Mouse (Mus musculus) stomach, embryonic 15.5 days (tissue): Measurements from ENCODE around the gene Rps6ka1. TPM values are rescaled to one million over a fixed set of nuclear protein-coding genes. Genes with fewer than 3 reads are reported as not detected.

ENCODE experiments used
- ATAC-seq: fragments of 200-750 bp; cut with Nextera tagmentation; 2 replicates; pipeline ENCODE4 v1.8.0; 2017; ENCODE audit warnings: low read depth, moderate number of reproducible peaks, moderate TSS enrichment; ENCODE audit not compliant: insufficient read depth, low FRiP score
- H3K27ac ChIP-seq: fragments of 300-500 bp; sonication (generic); 2 replicates; pipeline ENCODE4 v1.5.1; 2015; ENCODE audit warnings: mild to moderate bottlenecking, inconsistent platforms
- H3K27me3 ChIP-seq: fragments of 300-500 bp; sonication (generic); replicated peaks from 2 replicates; pipeline ENCODE4 v1.6.1; 2015; ENCODE audit warnings: inconsistent platforms
- H3K36me3 ChIP-seq: fragments of 300-500 bp; sonication (generic); 2 replicates; pipeline ENCODE4 v1.6.1; 2015; ENCODE audit warnings: inconsistent platforms
- H3K4me1 ChIP-seq: fragments of 300-500 bp; sonication (generic); 2 replicates; pipeline ENCODE4 v1.6.1; 2015; ENCODE audit warnings: inconsistent platforms
- H3K4me2 ChIP-seq: fragments of 300-500 bp; sonication (generic); 2 replicates; pipeline ENCODE4 v1.6.1; 2015; ENCODE audit warnings: mild to moderate bottlenecking, inconsistent platforms
- H3K4me3 ChIP-seq: fragments of 300-500 bp; sonication (generic); replicated peaks from 2 replicates; pipeline ENCODE4 v1.5.1; 2015; ENCODE audit warnings: inconsistent platforms
- H3K9ac ChIP-seq: fragments of 300-500 bp; sonication (generic); 2 replicates; pipeline ENCODE4 v1.6.1; 2015; ENCODE audit warnings: inconsistent platforms
- H3K9me3 ChIP-seq: fragments of 300-500 bp; sonication (generic); 2 replicates; pipeline ENCODE4 v1.6.1; 2016; ENCODE audit warnings: inconsistent platforms
- WGBS: fragments of 180-500 bp; shearing (Covaris S2); methylation state at CpG from one replicate; pipeline ENCODE4 v1.1.7; 2015; 5-methylcytosine and 5-hydroxymethylcytosine counted together
- polyA plus RNA-seq: library from polyadenylated mRNA; unstranded; fragments of >200 nt; fragmentation: Nextera tagmentation; extraction: Ambion mirVana; gene quantifications from 2 replicates; pipeline ENCODE4 v1.2.1, GENCODE M21; 2015

Gene Rps6ka1
- polyA plus RNA-seq, 1 experiment from 2014 or later = 73.4 TPM

- H3K4me3 ChIP-seq = peak overlapping the region; percentile 3
Measured at GRCm38 (mm10) chr4:133815635-133816503, 71.7 kb downstream of the Rps6ka1 start.

DNA sequence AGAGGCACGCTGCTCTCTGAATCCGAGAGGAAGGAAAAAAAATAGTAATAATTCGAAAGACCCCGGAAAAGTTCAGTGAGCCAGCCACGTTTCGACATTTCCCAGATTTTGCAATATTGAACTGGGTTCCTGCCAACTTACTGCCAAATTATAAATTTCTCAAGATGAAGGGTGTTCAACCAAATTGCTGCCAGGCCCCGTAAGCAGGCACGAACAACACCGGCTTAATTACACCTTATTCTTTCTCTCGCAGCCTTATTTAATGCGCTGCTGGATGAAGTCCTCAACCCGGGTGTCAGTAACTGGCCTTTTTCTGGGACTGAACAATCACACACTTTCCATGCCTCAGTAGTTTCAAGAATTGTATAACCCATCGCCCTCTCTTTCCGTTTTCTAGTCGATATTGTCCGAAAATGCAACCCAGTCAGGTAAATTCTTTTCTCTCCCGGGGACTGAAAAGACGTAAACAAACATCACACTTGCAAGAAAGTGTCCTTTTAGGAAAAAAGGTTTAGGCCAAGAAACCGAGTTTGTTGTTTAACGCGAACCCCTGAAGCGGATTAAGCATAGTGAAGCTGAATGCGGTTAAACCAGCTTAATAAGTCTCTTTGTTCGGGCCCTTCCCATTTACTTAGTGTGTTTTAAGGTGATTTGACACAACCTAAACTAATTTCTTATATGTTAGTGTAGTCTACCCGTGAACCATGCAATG lies 72.6 kb downstream of the Rps6ka1 start:
- H3K27me3 ChIP-seq = no peaks in the 10 kb centered on the region
- peak overlapping the region; percentile 65 for H3K4me2 ChIP-seq
- WGBS = 16% methylated on average over 25 of the region's 25 CpGs
- H3K4me3 ChIP-seq = peak overlapping the region; percentile 73
- peak overlapping the region; percentile 60; the same call in 1 of the 2 replicates for H3K9ac ChIP-seq
- no peaks in the 10 kb centered on the region for H3K36me3 ChIP-seq
- peaks cover 18% of the 10 kb centered on the region for H3K4me1 ChIP-seq
- H3K9me3 ChIP-seq = no peaks in the 10 kb centered on the region
- H3K27ac ChIP-seq = peak overlapping the region; percentile 100
- ATAC-seq = no peak

More at GRCm38 (mm10) chr4:133815635-133816503, 71.7 kb downstream of the Rps6ka1 start:
- Histone ChIP-seq H3K36me3 (no peaks in the 10 kb centered on the region), H3K27me3 (no peaks in the 10 kb centered on the region), H3K9me3 (no peaks in the 10 kb centered on the region), H3K27ac (peak overlapping the region; percentile 100), H3K4me2 (peak overlapping the region; percentile 65), H3K4me1 (peaks cover 25% of the 10 kb centered on the region), H3K9ac (no peak overlapping the region; the same call in 1 of the 2 replicates)
- WGBS = 16% methylated on average over 16 of the region's 16 CpGs
- ATAC-seq = no peak

DNA sequence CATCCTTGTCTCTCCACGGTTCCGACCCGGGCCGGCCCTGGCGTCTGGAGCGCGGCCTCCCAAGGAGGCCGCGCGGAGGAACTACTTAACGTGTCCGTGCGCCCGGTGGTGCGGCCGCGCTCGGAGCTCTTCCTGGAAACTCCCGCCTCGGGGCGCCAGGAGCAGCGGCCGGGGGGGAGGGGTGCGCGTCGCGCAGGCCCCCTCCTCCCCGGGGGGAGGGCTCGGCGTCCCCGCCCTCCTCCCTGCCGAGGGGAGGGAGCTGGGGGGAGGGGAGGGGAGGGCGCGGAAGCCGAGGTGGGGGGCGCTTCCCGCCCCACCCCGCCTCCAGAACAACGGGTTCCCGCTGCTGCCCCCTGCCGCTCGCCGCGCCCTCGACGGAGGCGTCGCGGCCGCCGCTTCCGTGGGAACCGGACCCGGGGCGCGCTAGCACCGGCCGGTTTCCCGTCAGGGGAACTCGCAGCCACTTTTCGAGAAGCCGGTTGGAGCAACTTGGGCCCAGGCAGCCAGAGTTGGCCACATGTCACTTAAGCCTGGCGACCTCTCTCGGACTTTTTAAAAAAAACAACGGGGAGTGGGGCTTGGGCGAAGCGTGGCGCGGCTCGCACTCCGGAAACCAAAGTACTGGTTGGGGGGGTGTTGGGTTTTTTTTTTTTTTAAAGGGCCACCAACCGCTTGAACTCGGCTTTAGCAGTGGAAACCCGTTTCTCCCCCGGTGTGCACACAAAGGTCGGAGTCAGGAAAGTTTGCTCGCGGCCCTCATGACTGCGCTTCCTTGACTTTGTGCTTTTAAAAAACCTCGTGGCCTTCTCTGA lies 73.4 kb downstream of the Rps6ka1 start:
- ATAC-seq = peak; percentile 51

GRCm38 (mm10) chr4:133813174-133813991 lies 74.2 kb downstream of the Rps6ka1 start:
- Histone ChIP-seq H3K27ac (peak overlapping the region; percentile 100), H3K4me2 (peak overlapping the region; percentile 65), H3K27me3 (no peaks in the 10 kb centered on the region), H3K4me1 (peaks cover 16% of the 10 kb centered on the region), H3K4me3 (peak overlapping the region; percentile 73), H3K36me3 (no peaks in the 10 kb centered on the region), H3K9ac (peak overlapping the region; percentile 68), H3K9me3 (no peaks in the 10 kb centered on the region)
- under 1% methylated on average over 71 of the region's 101 CpGs for WGBS
- ATAC-seq = peak; percentile 89

More for the DNA sequence above, 73.4 kb downstream of the Rps6ka1 start:
- Histone ChIP-seq H3K9ac (peak overlapping the region; percentile 68), H3K27ac (peak overlapping the region; percentile 100), H3K27me3 (no peaks in the 10 kb centered on the region), H3K4me3 (peak overlapping the region; percentile 73), H3K4me1 (peaks cover 16% of the 10 kb centered on the region), H3K36me3 (no peaks in the 10 kb centered on the region), H3K9me3 (no peaks in the 10 kb centered on the region), H3K4me2 (peak overlapping the region; percentile 65)
- WGBS = under 1% methylated on average over 66 of the region's 80 CpGs

DNA sequence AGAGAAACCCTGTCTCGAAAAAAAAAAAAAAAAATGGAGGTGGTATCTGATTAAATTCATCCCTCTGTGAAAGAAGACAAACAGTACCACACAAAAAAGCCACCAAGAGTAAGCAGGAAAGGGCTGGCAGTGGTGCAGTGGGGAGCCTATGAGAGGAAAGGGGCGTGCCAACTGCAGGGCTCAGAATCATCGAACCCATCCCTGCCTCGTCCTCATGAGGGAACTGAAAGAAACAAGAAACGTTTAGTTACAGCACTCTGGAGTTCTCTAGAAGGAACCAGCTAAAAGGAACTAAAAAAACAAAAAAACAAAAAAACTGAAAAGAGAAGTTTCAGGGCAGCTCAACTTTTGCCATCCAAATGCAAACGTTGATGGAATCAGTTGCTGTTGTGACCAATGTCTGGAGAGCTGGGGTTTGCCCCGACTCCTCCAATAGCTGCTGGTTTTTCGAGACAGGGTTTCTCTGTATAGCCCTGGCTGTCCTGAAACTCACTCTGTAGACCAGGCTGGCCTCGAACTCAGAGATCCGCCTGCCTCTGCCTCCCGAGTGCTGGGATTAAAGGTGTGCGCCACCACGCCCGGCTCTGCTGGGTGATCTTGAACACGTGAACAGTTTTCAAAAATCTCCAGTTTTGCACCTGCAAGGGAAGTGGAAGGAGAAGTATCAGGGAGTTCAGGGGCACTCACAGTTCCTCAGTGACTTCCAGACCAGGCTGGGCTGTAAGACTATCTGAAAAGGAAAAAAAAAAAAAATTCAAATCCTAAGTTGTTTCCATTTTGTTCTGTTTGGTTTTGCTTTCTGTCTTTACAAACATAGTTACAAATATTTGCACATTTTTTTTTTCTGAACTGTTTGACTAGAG lies 83.0 kb downstream of the Rps6ka1 start:
- ATAC-seq = no peak
- 0 out of 2 replicates have a peak, but pooled peaks cover 2% of the 10 kb centered on the region for H3K4me1 ChIP-seq
- H3K9ac ChIP-seq = no peak overlapping the region
- no peaks in the 10 kb centered on the region for H3K36me3 ChIP-seq
- H3K27ac ChIP-seq = no peak overlapping the region
- no peak overlapping the region for H3K4me3 ChIP-seq
- 70% methylated on average over 15 of the region's 15 CpGs for WGBS
- H3K27me3 ChIP-seq = no peaks in the 10 kb centered on the region
- no peak overlapping the region for H3K4me2 ChIP-seq
- H3K9me3 ChIP-seq = no peaks in the 10 kb centered on the region

GRCm38 (mm10) chr4:133800589-133800988 lies 87.0 kb downstream of the Rps6ka1 start:
- 18% methylated on average over 4 of the region's 6 CpGs for WGBS
- Histone ChIP-seq H3K4me2 (no peak overlapping the region), H3K36me3 (no peaks in the 10 kb centered on the region), H3K9ac (no peak overlapping the region), H3K27ac (no peak overlapping the region), H3K4me1 (0 out of 2 replicates have a peak, but pooled peaks cover 2% of the 10 kb centered on the region), H3K27me3 (no peaks in the 10 kb centered on the region), H3K9me3 (no peaks in the 10 kb centered on the region), H3K4me3 (no peak overlapping the region)
- no peak for ATAC-seq

Other genes with a start within 250 kb of the Rps6ka1 start
- gene Zdhhc18, start 237.6 kb downstream of the Rps6ka1 start, polyA plus RNA-seq = 5.4 and 5.8 TPM in 2 replicates
- 14.7 and 18.7 TPM in 2 replicates for gene Pigv, start 215.2 kb downstream of the Rps6ka1 start, polyA plus RNA-seq
- gene Arid1a, start 131.0 kb downstream of the Rps6ka1 start, polyA plus RNA-seq = 27.0 and 29.2 TPM in 2 replicates
- gene Hmgn2, start 80.9 kb upstream of the Rps6ka1 start, polyA plus RNA-seq = 1,858 and 2,056 TPM in 2 replicates
- 39.9 and 41.5 TPM in 2 replicates for gene Dhdds, start 113.1 kb upstream of the Rps6ka1 start, polyA plus RNA-seq
- 0.12 and 0.17 TPM in 2 replicates for gene Lin28a, start 131.0 kb upstream of the Rps6ka1 start, polyA plus RNA-seq
- not detected in 2 replicates for gene Zfp683, start 166.0 kb upstream of the Rps6ka1 start, polyA plus RNA-seq
- gene Crybg2, start 173.0 kb upstream of the Rps6ka1 start, polyA plus RNA-seq = 11.1 and 11.9 TPM in 2 replicates
- 34.8 and 39.7 TPM in 2 replicates for gene Cd52, start 207.3 kb upstream of the Rps6ka1 start, polyA plus RNA-seq
- gene Ubxn11, start 214.8 kb upstream of the Rps6ka1 start, polyA plus RNA-seq = 4.3 and 5.7 TPM in 2 replicates
- gene Sh3bgrl3, start 241.0 kb upstream of the Rps6ka1 start, polyA plus RNA-seq = 363 and 395 TPM in 2 replicates